Mouse (Mus musculus) erythroblast, embryonic 14.5 days (primary cell): ENCODE data around the gene Tbck.

Experiments used
- GATA1 ChIP-seq: IDR thresholded peaks from 2 replicates; pipeline ENCODE4 v1.6.1; 2012; ENCODE audit warnings: low read length, inconsistent platforms, mixed read lengths
- TAL1 ChIP-seq: IDR thresholded peaks from 3 replicates; pipeline ENCODE4 v1.6.1; 2012; ENCODE audit warnings: low read length, inconsistent platforms, mixed read lengths

DNA sequence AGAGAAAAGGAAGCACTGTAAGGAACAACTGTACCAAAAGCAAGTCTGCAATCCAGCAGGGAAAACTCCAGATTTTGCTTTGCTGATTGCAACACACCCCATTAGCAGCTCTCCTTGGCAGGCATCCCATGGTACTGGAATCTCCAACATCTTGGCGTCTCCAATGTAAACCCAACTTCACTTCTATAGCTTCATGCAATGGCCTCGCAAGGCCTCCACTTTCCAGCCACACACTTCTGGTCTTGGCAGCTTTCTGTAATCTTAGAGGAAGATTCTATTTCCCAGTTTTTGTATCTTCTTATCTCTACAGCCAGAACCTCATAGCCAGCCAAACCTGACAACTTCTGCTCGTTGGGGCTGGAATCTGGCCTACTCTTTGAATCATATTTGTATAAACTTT is 32.2 kb upstream of the Tbck start:
- no peak for TF ChIP-seq GATA1
- TF ChIP-seq TAL1, result no peak
